Mouse (Mus musculus): ENCODE measurements around the gene Clic6.

Gene Clic6

DNA sequence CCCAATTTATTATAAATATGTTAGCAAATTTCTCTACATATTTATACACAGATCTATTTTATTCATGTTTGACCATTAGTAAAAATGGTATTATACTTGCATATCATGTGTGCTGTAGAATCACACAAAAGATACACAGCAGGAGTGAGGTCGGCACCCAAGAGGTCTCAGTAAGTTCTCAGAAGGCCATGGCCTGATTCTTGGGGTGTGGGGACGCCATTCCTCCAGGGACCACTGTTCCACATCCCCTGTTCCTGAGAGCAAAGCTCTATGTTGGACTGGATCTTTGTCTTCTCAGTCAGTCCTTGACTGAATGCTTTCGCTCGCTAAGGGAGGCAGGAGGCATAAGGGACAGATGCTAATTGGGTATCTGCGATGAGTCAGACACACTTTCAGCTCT is at the start of gene Clic6:
Clic6 (plus strand) TSS at position 301 of the 400 bp plus-strand sequence.
- no peak for DNase-seq (ENCODE audit: low read depth, low spot score)

DNA sequence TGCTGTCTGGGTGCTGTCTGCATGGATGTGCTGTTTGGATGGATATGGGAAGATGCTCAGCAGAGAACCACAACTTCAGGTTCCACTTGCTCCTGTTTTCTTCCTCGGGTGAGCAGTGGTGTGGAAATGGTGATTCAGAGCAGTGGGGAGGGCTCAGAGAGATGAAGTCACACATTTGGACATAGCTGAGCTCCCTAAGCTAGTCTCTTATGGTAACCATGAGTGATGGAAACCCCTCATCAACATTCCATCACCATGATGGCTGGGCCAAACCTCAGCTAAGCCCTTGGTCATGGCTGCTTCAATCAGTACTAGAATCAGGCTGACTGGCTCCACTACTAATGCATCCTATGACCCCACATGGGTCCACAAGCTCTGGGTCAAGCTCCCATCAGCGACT is 45.8 kb upstream of the Clic6 start:
- DNase-seq (ENCODE audit: low read depth, low spot score): no peak

DNA sequence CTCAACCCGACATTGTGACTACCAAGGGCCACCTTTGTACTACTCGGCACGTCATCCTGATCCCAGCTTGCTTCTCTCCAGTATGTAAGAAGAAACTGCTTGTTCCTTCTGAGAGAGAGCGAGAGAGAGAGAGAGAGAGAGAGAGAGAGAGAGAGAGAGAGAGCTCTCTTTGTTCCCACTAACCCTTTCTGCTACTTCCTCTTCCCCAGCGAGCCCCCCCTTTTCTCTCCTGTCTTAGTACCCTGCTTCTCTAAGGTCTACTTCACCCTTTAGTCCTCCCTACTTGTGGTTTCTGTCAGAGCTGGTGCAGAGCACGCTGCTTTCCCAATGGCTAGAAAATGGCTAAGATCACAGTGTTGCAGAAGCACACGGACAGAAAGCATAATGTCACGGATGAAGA is 45.3 kb upstream of the Clic6 start:
- no peak for DNase-seq (ENCODE audit: low read depth, low spot score)

DNA sequence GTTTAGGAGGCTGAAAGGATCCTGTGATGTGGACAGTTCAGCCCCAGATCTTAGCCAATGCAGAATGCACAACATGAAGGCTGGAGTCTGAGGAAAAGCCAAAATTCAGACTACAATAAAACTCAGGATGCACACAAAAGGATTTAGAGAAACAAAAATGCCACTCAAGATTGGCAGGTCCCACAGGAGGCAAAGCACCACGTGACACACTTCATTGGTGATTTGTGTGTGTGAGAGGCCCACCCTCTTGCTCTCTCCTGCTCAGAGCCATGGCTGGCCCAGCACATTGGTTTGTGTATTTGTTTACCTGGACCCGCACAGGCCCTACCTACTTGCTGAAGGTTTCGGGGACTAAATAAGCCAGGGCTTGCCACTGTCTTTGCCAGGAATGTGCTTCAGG is 44.3 kb upstream of the Clic6 start:
- no peak for DNase-seq (ENCODE audit: low read depth, low spot score)

DNA sequence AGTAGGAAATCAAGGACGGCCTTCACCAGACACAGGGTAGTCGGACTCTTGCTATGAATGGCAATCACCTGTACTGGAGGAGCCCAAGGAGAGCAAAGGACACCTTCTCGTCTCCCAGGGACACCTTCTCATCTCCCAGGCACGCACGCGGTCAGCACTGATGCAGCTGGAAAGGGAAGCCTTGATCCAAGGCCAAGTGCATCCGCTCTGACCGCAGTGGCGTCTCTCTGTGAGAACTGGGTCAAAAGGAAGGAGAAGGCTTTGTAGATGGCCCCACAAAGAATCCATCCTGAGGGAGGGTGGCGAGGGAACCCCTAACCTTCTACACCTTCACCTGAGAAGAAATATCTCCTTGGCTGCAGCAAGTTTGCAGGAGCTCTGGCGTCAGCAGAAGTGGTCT is 43.4 kb upstream of the Clic6 start:
- no peak for DNase-seq (ENCODE audit: low read depth, low spot score)

DNA sequence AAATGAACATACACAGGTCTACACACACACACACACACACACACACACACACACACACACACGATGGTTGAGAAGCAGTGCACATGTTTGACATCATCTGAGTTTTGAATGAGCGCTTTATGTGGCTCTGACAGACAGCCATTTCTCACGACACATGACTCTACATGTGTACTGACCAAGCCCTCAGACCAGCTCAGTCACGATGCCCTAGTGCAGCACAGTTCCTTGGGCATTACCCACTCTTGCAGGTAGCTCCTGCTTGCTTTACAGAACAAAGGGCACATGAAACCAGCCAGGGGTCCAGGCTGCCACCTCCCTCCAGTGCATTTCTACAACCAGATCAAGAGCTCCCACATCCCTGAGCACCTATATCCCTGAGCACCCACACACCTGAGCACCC is 42.6 kb upstream of the Clic6 start:
- DNase-seq (ENCODE audit: low read depth, low spot score): no peak

DNA sequence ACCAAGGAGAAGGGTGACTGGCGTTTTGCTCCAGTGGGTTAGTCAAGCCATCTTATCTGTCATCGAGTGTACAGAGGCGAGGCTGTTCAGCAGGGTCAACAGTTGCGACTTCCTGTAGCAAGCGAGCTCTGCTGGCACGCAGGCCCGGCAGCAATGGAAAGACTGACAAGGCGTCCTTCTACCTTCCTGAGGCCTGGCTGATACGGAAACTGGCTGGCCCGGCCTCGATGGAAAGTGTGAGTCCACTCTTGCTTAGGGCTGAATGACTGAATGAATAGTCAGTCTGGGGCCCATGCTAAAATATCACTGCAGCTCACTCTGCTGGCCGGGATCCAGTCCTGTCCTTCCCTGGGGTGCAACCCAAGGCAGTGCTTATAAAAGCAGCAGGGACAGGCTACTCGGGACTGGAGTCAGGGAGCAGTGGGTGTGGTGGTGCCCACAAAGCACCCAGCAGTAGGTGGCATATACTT is 41.9 kb upstream of the Clic6 start:
- DNase-seq (ENCODE audit: low read depth, low spot score): no peak

DNA sequence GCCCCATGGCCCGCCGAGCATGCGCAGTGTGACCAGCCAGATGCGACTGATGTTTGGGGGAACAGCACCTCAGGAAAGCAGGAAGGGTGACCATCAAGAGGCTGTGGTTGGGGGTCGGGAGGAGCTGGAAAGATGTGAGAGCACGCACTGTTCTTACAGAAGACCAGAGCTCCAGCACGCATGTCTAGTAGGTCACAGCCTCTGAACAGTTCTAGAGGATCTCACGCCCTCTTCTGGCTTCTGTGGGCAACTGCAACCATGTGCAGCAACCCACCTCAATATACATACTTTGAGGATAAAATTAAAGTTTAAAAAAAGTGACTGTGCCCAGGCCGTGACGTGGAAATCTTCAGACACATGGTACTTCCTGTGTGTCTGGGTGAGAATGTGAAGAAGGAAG is 40.2 kb upstream of the Clic6 start:
- no peak for DNase-seq (ENCODE audit: low read depth, low spot score)

DNA sequence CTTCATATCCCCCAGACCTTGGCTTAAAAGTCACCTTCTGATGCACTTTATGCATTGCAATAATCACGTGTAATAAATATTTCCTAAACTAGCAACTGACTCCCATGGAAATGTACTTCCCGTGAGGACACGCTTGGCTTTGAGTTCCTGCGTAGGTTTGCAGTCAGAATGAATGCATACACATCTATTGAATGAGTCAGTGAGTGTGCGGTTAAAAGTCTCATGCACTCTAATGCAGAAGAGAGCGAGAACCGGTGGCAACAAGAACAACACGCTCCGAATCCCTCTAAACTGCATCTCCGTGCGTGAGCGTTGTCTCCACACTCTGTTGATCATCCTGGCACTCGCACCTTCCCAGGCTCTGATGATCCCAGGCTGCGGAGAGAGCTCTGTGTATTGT is 36.5 kb upstream of the Clic6 start:
- DNase-seq (ENCODE audit: low read depth, low spot score): no peak

DNA sequence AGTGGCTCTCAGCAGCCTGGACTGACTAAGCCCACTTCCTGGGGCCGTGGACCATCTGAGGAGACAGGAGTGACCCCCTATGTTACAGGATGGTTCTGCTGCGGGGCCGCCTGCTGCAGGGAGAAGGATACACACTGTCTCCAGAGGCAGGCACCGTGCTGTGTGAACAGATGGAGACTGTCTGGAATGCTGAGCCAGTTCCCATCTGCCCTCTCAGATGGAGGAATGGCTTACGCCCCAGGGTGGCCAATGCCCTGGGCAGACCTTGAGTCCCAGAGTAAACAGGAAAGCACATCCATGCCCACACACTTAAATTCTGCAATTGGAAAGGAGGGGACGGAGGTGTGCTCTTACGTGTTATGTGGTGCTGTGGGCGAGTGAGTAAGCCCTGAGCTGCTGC is 35.2 kb upstream of the Clic6 start:
- DNase-seq (ENCODE audit: low read depth, low spot score): no peak

DNA sequence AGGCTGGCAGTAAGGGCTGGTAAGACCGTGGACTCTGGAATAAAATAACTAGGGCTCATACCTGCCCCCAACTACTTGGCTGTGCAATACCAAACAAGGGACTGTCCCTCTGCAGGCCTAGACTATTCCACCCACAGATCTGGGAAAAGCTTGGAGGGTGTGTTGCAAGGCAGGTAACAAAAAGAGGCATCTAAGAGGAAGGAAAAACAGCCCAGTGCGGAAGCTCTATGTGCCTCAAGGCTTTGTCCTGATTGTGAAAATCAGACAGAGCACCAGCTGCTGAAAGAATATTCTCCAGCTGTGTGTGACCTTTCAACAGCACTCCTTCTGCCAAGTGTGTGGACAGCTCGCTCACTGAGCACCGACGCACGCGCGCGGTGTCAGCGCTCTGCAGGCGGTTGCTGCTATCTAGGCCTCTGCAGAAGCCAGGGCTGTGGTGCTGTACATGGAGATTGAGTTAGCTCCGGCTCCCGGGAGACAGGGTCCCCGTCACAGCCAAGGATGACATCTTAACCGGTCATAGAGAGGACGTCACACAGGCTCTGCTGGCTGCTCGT is 33.9 kb upstream of the Clic6 start:
- no peak for DNase-seq (ENCODE audit: low read depth, low spot score)

DNA sequence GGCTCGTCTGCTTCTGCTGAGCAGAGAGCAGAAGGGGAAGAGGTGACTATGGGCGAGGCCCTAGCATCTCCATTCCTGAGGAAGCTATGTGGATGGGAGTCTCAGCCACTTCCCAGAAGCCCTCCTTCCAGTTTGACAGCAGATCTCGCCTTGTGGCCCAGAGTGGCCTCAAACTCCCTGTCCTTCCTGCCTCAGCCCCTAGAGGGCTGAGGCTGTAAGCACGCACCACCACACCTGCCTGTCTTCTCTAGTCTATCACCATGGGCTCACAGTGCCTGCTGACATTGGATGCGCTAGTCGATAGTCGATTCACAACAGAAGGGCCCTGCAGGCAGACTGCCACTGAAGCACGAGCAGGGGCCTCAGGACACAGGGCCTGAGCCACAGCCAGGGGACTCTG is 32.9 kb upstream of the Clic6 start:
- no peak for DNase-seq (ENCODE audit: low read depth, low spot score)

DNA sequence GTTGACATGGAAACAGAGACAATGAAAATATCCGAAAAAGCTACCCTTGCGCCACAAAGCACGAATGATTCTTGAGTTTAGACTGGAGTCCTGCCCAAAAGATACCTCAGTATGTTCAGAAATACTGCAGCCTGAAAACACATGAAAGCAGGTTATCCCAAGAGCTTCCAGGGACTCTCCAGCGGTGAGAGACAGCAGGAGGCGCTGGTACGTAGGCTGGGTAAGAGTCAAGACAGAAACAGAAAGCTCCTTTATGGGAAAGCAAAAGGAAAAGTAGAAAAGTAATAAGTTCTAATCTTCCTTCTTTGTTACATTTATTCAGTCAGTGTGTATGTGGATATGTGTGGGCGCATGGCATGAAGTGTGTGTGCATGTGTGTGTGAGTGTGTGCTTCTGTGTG is 31.5 kb upstream of the Clic6 start:
- no peak for DNase-seq (ENCODE audit: low read depth, low spot score)

DNA sequence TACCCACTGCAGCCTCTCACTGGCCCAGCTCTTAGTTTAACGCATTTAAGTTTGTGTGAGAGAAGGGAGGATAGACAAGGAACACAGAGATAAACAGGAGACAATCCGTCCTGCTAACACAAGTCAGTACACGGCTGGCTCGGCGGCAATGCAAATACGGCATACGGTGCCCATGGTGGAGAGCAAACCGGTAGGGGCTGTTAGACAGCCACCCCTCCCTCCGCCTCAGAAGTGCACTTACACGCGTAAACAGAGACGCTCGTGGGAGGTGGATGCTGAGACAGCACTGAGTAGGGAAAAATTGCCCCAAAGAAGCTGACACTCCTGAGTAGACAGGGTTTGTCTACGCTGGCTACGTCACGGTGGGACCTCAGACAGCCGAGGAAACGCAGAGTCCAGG is 31.0 kb upstream of the Clic6 start:
- no peak for DNase-seq (ENCODE audit: low read depth, low spot score)

DNA sequence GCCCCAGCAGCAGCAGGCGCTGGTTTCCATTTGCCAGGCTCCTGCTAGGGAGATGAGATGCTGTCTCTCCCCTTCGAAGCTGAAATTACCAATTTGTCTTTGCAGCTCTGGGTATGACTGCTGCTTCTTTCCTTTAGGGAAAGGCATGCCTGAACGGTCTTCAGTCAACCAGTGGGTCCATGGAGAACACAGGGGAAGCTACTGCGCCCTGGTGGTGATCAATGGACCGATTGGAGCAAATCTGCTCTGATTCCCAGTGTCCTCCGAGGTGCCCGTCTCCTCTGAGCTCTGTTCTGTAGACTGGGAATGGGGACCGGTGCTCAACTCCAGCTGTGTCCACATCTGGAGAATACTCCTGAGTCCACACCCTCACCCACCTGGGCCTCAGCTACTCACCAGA is 30.0 kb upstream of the Clic6 start:
- DNase-seq (ENCODE audit: low read depth, low spot score): no peak

DNA sequence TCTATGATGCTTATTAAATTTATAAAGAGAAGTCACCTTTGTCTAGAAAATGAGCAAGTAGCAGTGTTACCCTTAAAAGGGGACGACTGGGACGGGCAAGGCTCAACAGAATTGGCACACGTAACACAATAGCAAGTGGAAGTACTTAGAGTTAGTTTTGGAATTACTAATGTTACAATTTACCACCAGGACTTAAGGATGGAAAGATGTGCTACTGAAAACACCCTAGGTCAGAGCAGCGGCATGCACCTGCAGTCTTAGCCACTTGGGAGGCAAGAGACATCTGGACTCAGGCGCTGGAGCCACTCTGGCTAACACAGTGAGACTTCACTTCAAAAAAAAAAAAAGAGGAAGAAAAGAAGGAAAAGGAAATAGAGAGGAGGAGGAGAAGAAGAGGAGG is 29.6 kb upstream of the Clic6 start:
- DNase-seq (ENCODE audit: low read depth, low spot score): no peak

DNA sequence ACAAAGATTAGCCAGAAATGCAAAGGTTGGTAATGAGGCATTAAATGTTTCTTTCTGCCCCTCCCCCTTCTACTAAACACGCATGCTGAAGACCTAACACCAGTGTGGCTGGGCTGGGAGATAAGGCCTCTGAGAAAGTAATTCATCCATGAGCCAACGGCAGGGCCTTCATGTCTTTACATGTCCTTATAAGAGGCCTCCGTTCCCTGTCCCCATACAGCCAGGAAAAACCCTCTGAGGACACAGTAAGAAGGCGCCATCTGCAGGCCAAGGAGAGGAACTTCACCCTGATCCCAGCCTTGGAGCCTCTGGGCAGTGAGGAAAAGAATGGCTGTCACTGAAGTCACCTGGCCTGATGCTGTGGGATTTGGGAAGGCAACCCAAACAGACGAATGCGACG is 27.9 kb upstream of the Clic6 start:
- no peak for DNase-seq (ENCODE audit: low read depth, low spot score)

DNA sequence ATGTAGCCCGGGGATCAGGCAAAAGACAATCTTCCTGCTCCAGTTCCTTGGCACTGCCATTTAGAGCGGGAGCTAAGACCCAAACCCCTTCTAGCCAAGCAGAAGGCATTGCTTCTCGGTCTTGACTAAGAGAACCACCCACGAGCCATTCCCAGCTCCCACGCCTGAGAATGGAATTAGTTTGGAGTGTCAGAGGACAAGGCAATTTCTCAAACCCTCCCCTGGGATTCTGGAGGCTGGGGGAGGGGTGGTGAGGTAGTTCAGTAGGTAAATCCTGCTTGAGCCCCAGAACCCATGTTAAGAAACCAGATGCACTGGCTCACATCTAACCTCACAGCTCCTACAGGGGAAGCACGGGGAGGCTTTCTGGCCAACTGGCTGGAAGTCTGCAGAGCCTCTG is 24.1 kb upstream of the Clic6 start:
- no peak for DNase-seq (ENCODE audit: low read depth, low spot score)

DNA sequence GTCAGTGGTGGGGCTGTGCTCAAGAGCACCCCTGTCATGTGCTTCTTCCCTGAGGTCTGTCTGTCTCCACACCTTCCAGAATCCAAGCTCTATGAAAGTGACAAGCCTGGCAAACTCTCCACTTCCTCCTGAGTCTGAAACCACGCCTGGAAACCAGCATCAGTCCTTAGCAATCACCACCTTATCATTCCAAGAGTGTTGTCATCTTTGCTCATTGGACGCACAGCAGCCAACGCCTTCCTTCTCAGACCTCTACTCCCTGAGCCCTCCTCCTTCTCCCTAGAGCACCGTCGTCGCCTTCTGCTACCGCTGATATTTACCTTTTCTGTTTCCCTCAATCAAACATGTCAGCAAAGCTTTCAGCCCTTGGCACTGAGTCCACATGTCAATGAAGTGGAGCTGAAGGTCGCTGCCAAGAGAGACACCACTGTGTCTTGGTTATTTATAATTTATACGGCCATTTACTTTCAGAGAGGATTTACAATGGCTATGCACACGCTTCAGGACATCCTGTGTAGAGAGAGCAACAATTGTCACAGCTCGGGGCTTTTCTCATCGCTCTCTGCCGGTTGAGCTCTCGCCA is 21.1 kb upstream of the Clic6 start:
- DNase-seq (ENCODE audit: low read depth, low spot score): no peak

DNA sequence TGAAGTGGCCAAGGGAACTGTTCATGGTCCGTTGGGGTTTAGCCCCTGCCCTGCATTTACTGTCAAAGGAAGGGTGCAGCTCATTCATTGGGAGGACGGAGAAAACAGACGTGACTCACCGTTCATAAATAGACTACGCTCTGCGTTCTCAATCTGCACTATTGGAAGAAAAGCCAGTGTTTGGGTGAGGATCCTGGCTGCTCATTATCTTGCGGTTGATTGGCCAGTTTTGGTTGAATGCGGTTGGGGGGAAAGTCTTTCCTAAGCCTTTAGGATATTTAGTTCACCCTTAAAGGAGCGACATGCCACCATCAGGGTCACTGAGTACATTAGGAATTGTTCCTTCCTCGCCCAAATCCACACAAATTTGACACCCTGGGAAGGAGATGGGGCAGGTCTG is 20.3 kb upstream of the Clic6 start:
- DNase-seq (ENCODE audit: low read depth, low spot score): no peak

DNA sequence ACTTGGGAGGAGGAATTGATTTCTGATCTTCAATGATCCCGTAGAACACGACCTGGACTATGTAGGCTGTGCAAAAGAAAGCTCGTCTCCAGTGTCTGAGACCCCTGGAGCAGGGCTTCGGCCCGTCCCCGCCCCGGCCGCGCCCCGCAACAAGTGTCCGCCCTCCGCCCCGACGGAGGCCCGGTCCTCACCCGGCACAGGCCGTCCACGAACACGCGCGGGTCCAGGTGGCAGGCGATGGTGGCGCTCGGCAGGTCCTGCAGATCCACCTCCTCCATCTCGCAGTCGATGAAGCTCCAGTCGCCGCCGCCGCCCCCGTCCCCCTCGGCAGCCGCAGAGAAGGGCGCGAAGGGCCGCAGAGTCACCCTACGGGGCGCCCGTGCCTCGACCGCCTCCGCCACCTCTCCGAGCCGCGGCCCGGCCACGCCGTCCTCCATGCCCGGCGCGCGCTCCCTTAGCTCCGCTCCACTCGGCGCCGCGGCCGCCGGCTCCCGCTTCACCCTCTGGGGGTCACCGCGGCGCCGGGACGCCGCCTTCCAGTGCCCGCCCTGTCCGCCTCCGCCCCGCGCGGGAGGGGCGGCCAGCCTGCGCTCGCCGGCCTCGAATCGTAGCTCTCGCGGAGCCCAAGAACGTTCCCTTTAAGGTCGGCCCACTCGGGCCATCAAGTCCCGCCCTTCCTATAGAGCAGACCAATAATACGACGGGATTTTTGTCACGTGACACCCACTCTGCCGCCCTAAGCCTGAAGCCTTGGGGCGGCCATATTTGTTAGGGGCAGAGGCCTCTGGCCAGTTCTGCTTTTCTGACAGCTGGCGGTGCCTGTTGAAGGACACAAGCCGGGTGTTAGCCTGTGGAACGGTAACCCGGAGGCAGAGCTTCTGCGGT is 19.7 kb upstream of the Clic6 start:
- peak; percentile 98 for DNase-seq (ENCODE audit: low read depth, low spot score)

DNA sequence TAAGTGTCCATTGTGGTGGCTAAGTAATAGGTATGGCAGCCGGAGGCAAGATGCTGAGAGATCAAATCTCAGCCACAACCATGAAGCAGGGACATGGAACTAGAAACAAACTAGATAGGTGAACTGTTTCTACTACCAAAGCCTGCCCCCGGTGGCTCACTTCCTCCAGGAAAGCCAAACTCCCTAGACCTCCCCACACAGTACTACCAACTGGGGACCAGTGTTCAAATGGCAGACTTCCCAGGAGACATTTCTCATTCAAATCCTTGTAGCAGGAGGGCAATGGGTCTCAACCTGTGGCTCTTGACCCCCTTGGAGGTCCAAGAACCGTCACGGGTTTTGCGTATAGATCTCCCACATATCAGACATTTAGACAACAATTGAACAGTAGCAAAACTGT is 18.5 kb upstream of the Clic6 start:
- DNase-seq (ENCODE audit: low read depth, low spot score): no peak

DNA sequence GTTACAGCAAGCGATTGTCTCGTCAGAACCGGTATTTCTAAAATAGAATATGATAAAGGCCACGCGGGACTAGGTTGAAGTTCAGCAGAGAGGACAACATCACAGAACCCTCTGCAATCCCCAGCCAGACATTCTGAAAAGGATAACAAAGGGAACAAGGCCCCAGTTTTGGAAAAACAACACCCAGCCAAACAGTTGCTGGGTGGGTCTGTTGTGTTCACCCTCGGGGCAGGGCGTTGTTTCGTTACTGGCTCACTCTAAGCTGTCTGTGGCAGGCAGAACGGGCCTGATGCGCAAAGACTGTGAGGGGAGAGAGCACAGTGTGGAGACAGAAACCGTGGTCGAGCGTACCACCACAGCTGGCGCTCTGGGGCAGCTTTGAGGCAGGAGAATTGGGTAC is 17.1 kb upstream of the Clic6 start:
- no peak for DNase-seq (ENCODE audit: low read depth, low spot score)
